Comparison of ENCODE assay signal across 7 mouse cellular contexts in the genomic region with DNA sequence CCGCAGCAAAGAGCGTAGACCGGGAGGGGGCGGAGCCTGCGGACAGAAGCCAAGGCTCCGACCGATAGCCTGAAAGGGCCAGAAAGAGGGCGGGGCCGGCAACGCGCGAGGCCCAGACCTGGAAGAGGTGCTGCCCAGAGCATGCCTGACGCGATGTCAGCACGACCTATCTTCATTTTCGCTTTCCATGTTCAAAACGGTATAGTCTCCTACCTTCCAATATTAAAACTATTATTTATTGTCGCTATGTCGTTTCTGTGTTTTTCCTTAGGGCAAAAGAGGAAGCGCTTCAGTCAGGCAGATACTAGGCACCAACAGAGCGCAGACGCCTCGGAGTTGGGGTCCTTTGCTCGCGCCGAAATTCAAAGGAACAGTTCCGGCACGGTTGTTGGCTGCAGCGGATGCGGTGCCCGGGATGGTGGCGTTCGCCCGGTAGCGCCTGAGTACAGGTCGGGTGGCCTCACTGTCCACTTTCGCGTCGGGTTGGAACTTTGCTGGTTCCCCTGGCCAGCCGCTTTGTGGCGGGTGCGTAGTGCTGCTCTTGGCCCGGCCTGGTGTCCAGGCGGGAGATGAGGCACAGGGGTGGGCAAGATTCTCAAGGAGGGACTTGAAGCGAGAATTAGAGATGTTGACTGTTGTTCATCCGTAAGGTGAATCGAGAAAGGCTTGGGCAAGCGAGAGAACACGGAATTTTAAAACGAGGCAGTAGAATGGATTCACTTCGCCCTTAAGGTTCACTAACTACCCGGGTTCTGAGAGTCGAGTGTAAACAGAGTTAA. TPM values are rescaled to one million over a fixed set of nuclear protein-coding genes. Genes with fewer than 3 reads are reported as not detected.
DNase-seq lines count a peak whose midpoint lies in the region; ATAC-seq lines count a peak whose summit lies in the region.

TSS of gene Smc2 (plus strand) at position 358 of the 779 bp plus-strand sequence.

- no peaks in the 10 kb centered on the region for H3K9me3 ChIP-seq in intestine, embryonic 16.5 days (ENCODE audit: control insufficient read depth, low read length)
- H3K9me3 ChIP-seq in midbrain, embryonic 11.5 days (ENCODE audit: control insufficient read depth, low read length), result no peaks in the 10 kb centered on the region

- H3K4me2 ChIP-seq in intestine, embryonic 16.5 days (ENCODE audit: low read depth, low read length), result peak within 1 kb of the TSS; percentile 68
- H3K4me2 ChIP-seq in midbrain, embryonic 11.5 days, result peak within 1 kb of the TSS; percentile 62

- H3K36me3 ChIP-seq in intestine, embryonic 16.5 days (ENCODE audit: control insufficient read depth, insufficient read depth, low read length), result peaks cover 3% of the 10 kb centered on the region
- peaks cover 9% of the 10 kb centered on the region; the same call in 1 of the 2 replicates for H3K36me3 ChIP-seq in midbrain, embryonic 11.5 days (ENCODE audit: control insufficient read depth, insufficient read depth, low read length)

- WGBS in intestine, embryonic 16.5 days, result under 1% methylated on average over 53 of the region's 53 CpGs
- under 1% methylated on average over 53 of the region's 53 CpGs for WGBS in midbrain, embryonic 11.5 days

- no peaks in the 10 kb centered on the region for H3K27me3 ChIP-seq in intestine, embryonic 16.5 days (replicated peaks; ENCODE audit: control insufficient read depth, insufficient read depth, low read length)
- no peaks in the 10 kb centered on the region for H3K27me3 ChIP-seq in midbrain, embryonic 11.5 days (ENCODE audit: control insufficient read depth, insufficient read depth, low read length)

- peak; percentile 88 for DNase-seq in adrenal gland, adult 8-10 months
- DNase-seq in embryo, embryonic 9.5 days (ENCODE audit: extremely low spot score), result peak; percentile 92
- peak; percentile 81 to 95 for DNase-seq in gastrocnemius, postnatal 4 days (ENCODE audit: low spot score in 2 of 2)
- peak; percentile 90 for DNase-seq in left cerebral cortex, postnatal 36 days (ENCODE audit: low spot score in 2 of 2)
- peak; percentile 99 for DNase-seq in midbrain, embryonic 11.5 days (ENCODE audit: low spot score, missing footprints)
- DNase-seq in skeletal muscle tissue, adult 2 months (ENCODE audit: low read depth, low spot score), result peak; percentile 87

- peak within 1 kb of the TSS; percentile 80 for H3K9ac ChIP-seq in intestine, embryonic 16.5 days (ENCODE audit: low read depth, low read length)
- H3K9ac ChIP-seq in midbrain, embryonic 11.5 days (ENCODE audit: low read length), result peak within 1 kb of the TSS; percentile 77

- H3K4me3 ChIP-seq in intestine, embryonic 16.5 days (ENCODE audit: low read length), result peak within 1 kb of the TSS; percentile 90
- peak within 1 kb of the TSS; percentile 76 for H3K4me3 ChIP-seq in midbrain, embryonic 11.5 days (ENCODE audit: low read depth, low read length)

- H3K27ac ChIP-seq in intestine, embryonic 16.5 days (ENCODE audit: low read length), result peak within 1 kb of the TSS; percentile 77
- H3K27ac ChIP-seq in midbrain, embryonic 11.5 days (ENCODE audit: low read depth, low read length), result peak within 1 kb of the TSS; percentile 66

- ATAC-seq in intestine, embryonic 16.5 days, result peak; percentile 100
- peak; percentile 99 for ATAC-seq in midbrain, embryonic 11.5 days (ENCODE audit: low FRiP score)

- H3K4me1 ChIP-seq in intestine, embryonic 16.5 days (ENCODE audit: control insufficient read depth, insufficient read depth, low read length), result peaks cover 4% of the 10 kb centered on the region; the same call in 1 of the 2 replicates
- H3K4me1 ChIP-seq in midbrain, embryonic 11.5 days (ENCODE audit: control insufficient read depth, insufficient read depth, low read length), result peaks cover 4% of the 10 kb centered on the region

- intact Hi-C loops in left cerebral cortex, postnatal 36 days (cut with DNase I), result no loop called here

RNA-seq across cellular contexts. Expression of gene Smc2, which starts in this region (rescaled TPM):
- total RNA-seq in adrenal gland, adult 8-10 months (2022), result 1 to 10 TPM; 6.3 to 9.0 (median 7.8) TPM
- 10 to 100 TPM; 22.2 to 22.5 TPM for total RNA-seq in gastrocnemius, postnatal 4 days (2021)
- 98.2 and 131 TPM in 2 replicates for polyA plus RNA-seq in intestine, embryonic 16.5 days (2015; fragmentation: Nextera tagmentation; extraction: Ambion mirVana)
- 1 to 10 TPM; 4.8 to 6.4 TPM for total RNA-seq in left cerebral cortex, postnatal 36 days (2021)
- polyA plus RNA-seq in midbrain, embryonic 11.5 days (2014; fragmentation: Nextera tagmentation; extraction: Ambion mirVana), result 226 and 241 TPM in 2 replicates

Comparison
In these comparisons a context has a peak if more than half of its experiments do, and no peak if none do; other contexts are left out.
1. Peak in every context shown above with its lines: DNase-seq, ATAC-seq, H3K4me3 ChIP-seq and H3K27ac ChIP-seq.